Mouse (Mus musculus) left cerebral cortex, adult 8-10 months (tissue): Measurements from ENCODE around the gene Zmynd10. TPM values are rescaled to one million over a fixed set of nuclear protein-coding genes. Genes with fewer than 3 reads are reported as not detected.
A peak's percentile ranks its signal among the peaks of the same experiment; 100 is the strongest.
"Not testable (repeated sequence)": the region's sequence is repeated elsewhere in the genome, so short reads cannot be mapped to it uniquely, and the experiment has no call there.

Source experiments
- DNase-seq, 2 experiments: peaks; one replicate each; pipeline ENCODE4 v3.0.0; 2022; ENCODE audit warnings: low spot score in 2 of 2
- total RNA-seq, 4 experiments: library from RNA; stranded (reverse); gene quantifications; 2 replicates each; pipeline ENCODE4 v1.2.4; 2022

Zmynd10 gene
- total RNA-seq, 4 experiments from 2014 or later = 5.1 to 8.3 (median 6.3) TPM

DNA sequence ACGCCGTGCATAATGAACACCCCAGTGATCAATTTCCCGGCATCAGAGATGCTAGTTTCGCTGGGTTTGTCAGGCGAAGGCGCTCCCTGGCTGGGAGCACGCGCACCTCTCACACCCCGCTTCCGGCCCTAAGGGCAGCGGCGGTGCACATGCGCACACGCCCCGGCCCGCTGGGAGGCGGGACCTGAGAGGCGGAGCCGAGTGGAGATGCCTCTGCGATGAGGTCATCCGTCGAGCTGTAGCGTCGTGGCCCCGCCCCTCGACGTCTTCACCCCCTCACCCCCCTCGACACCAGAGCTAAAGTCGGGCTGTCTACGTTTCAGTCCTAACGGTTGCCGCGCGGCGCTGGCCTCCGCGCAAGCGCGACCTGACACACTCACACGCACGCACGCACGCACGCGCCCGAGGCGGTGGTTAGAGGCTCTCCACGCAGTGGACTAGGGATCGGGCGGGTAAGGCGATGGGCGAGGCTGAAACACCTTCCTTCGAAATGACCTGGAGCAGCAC, 7.3 kb downstream of the Zmynd10 start:
- DNase-seq = peak; percentile 84 to 95

- DNase-seq = no peak
These were observed 7.9 kb downstream of the Zmynd10 start for GRCm38 (mm10) chr9:107555031-107555457.

GRCm38 (mm10) chr9:107555701-107556100, 8.6 kb downstream of the Zmynd10 start:
- no peak for DNase-seq

GRCm38 (mm10) chr9:107556346-107556745, 9.2 kb downstream of the Zmynd10 start:
- no peak for DNase-seq

DNA sequence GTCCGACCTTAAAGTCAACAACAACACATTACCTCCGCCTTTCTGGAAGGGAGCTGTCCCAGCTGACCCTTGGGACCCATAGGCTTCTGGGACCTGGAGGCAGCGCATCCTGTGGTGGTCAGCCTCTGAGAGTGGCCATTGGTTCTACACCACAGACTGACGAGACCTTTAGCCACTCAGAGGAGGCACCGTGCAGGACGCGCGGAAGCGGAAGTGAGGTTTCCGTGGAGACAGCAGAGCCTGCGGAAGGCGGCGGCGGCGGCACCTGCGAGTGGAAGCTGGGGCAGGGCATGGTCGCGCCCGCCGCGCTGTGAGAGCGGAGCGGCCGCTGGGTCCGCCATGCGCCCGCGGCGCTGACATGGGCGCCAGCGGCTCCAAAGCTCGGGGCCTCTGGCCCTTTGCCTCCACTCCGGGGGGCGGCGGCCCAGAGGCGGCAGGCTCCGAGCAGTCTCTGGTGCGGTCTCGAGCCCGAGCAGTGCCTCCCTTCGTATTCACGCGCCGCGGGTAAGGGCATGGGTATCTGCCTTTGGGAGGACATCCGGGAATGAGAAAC, 16.0 kb downstream of the Zmynd10 start, which contains the start of gene Tusc2:
Gene Tusc2, plus strand, starts transcription at position 227 of the 553 bp plus-strand sequence.
- DNase-seq = peak; percentile 82 to 96

GRCm38 (mm10) chr9:107565556-107565955, 18.5 kb downstream of the Zmynd10 start:
- DNase-seq = not testable (repeated sequence)

DNA sequence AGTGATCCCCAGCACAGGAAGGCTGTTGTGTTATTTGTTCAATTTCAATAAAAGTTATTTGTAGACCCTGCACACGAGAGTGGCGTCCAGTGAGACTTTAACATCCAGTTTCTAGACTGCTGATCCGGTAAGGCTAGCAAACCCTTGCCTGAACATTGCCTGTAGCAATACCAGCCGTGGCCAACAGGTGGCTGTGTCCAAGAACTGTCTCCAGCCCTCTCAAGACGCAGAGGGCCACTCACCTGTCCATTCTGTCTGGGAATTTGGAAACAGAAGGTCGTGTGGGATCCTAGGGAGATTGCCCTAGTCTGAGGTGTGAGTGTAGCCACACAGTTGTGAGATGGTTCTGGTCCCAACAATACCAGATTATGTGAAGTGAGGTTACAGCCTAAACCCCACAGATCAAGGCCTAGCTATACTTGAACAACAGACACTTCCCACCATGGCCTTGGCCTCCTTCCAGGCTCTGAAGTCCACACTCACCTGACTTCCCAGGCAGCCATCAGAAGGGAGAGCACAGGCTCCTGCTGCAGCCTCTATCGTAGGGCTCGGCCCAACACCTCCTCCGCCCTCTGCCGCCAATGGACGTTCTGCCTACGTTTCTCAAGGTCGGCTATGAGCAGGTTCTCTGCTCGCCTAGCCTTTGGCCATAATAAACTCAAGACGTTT, 19.1 kb downstream of the Zmynd10 start:
- DNase-seq = peak in 1 of 2 experiments; percentile 69

DNA sequence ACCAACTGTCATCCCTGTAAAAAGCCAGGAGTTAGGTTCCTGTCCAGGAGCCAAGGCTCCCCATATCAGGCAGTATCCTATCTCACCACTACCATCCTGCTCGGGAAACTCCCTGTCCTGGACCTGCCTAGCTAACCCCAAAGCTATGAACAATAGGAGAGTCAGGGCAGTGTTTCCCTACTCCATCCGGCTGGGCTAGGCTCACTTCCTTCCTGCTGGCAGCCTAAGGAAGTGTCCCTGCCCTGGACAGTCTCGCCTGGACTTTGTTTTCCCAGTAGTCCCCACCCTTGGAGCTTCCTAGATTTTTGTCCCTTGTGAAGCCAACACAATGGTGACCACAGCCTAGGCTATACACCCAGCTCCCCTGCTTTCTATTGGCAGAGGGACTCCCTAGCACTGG, 19.8 kb downstream of the Zmynd10 start:
- no peak for DNase-seq

GRCm38 (mm10) chr9:107567702-107568319, 20.7 kb downstream of the Zmynd10 start, which contains the start of gene Hyal2:
Gene Hyal2, plus strand, starts transcription at chr9:107567945.
- DNase-seq = no peak

- DNase-seq = peak; percentile 75 to 79
These were observed 21.5 kb downstream of the Zmynd10 start for GRCm38 (mm10) chr9:107568331-107569261.

DNA sequence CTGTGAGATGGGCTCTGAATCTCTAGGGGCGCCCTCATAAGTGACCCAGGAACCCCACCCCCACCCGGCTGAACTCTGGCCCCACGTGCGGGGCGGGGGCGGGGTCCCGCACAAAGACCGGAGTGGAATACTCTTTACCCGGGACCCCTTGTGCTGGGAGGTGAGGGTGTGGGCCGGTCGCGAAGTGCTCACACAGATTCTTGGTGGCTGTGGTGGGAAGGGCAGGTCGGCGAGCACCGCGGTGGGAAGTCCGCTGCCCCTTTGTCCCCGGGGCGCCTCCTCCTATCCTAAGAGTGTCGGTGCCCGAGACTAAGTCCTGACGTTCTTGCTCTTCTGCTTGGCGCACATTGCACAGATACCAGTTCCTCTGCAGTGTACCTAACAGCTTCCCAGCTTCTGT, 22.2 kb downstream of the Zmynd10 start:
- DNase-seq = no peak

DNA sequence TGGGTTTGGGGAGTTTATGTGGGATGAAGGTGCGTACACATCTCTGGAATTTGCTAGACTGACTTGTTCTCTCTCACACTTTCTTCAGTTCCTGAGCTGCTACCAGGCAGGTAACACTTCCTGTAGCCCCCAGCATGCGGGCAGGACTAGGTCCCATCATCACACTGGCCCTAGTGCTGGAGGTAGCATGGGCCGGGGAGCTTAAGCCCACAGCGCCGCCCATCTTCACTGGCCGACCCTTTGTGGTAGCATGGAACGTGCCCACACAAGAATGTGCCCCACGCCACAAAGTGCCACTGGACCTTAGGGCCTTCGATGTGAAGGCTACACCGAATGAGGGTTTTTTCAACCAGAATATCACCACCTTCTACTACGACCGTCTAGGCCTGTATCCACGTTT, 22.9 kb downstream of the Zmynd10 start:
- no peak for DNase-seq

DNA sequence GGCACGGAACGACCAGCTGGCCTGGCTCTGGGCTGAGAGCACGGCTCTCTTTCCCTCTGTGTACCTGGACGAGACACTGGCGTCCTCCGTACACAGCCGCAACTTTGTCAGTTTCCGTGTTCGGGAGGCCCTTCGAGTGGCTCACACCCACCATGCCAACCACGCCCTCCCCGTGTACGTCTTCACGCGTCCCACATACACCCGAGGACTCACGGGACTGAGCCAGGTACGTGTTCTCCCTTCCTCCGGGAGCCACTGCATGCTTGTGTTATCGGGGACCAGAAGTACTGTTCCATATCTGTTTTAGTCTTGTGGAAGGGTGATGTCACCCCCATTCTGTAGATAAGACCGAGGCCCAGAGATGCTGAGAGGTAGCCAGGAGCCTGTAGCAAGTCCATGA, 23.7 kb downstream of the Zmynd10 start:
- no peak for DNase-seq

- no peak for DNase-seq
These were observed 24.6 kb downstream of the Zmynd10 start for GRCm38 (mm10) chr9:107571534-107572326.

DNA sequence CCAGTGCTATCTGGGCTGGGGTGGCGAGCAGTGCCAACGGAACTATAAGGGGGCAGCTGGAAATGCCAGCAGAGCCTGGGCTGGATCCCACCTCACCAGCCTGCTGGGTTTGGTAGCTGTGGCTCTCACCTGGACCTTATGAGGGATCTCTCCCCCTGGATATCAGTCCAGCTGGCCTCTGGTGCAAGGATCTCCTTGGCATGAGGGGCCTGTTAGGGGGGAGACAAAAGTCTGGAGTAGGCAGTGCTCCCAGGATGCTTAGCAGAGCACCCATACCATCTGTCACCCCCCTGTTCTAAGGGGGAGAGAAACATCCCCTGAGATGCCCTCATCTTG, 25.2 kb downstream of the Zmynd10 start:
- no peak for DNase-seq

DNA sequence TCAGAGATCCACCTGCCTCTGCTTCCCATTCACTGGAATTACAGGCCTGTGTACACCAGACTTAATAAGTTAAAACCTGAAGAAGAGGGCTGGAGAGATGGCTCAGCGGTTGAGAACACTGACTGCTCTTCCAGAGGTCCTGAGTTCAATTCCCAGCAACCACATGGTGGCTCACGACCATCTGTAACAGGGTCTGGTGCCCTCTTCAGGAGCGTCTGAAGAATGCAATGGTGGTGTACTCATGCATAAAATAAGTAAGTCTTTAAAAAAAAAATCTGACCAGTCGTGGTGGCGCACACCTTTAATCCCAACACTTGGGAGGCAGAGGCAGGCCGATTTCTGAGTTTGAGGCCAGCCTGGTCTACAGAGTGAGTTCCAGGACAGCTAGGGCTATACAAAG, 26.7 kb downstream of the Zmynd10 start:
- not testable (repeated sequence) for DNase-seq

- DNase-seq = no peak
These were observed 28.7 kb downstream of the Zmynd10 start for GRCm38 (mm10) chr9:107575579-107576356.

DNA sequence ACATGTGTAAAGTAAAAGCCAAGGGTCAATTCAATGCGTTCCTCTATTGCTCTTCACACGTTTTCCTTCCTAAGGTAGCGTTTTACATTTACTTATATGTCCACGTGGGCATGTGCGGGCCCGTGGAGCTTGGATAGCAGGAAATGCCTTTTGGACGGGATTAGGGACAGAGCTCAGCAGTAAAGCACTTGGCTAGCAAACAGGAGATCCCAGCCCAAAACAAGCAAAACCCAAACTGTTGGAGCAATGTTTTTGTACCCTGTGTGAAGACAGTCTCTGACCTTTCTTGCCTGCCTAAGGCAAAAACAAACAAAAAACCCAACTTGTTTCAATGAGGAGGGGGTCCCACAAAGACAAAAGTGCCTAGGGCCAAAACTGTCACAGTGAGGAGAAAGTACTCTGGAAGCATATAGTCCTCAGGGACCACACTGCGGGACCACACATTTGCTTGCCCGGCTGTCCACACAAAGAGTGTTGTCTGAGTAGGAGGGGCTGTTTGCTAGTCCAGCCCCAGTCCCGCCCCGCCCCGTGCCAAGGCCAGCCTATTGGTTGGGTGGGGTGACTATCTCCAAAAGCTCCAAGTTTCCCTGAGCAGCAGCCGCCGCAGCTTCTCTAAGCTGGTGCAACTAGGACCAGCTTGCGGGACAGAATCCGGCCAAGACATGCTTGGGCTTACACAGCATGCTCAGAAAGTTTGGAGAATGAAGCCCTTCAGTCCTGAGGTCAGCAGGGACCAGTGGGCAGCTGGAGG, 29.4 kb downstream of the Zmynd10 start, which contains the start of gene Hyal1:
Gene Hyal1, plus strand, starts transcription at position 571 of the 751 bp plus-strand sequence.
- DNase-seq = no peak

- DNase-seq = no peak
These were observed 30.8 kb downstream of the Zmynd10 start for GRCm38 (mm10) chr9:107577871-107578270.
